Mouse (Mus musculus): Measurements from ENCODE around the gene Patl1. TPM values are rescaled to one million over a fixed set of nuclear protein-coding genes. Genes with fewer than 3 reads are reported as not detected.

Patl1 gene
- polyA plus RNA-seq, 1 experiment, result 42.2 TPM

GRCm38 (mm10) chr19:11987841-11988240 lies 75.6 kb downstream of the Patl1 start:
- Histone ChIP-seq H3K36me3 (ENCODE audit: control insufficient read depth, insufficient read depth, low read length, poor library complexity, severe bottlenecking) (peaks cover 43% of the 10 kb centered on the region), H3K27ac (ENCODE audit: insufficient read depth, low read length) (no peak overlapping the region), H3K9me3 (replicated peaks; ENCODE audit: control insufficient read depth, insufficient read depth, low read length, poor library complexity, severe bottlenecking) (no peaks in the 10 kb centered on the region), H3K27me3 (ENCODE audit: control insufficient read depth, insufficient read depth, low read length, poor library complexity, severe bottlenecking) (no peaks in the 10 kb centered on the region), H3K4me3 (ENCODE audit: low read depth, low read length) (no peak overlapping the region), H3K4me1 (ENCODE audit: control insufficient read depth, insufficient read depth, low read length) (no peaks in the 10 kb centered on the region), H3K9ac (ENCODE audit: low read depth, poor library complexity, severe bottlenecking) (no peak overlapping the region)
- TF ChIP-seq EP300 (IDR thresholded peaks at IDR 0.05; ENCODE audit: insufficient read depth, low read depth, low read length), result no peak
- no peak for TF ChIP-seq POLR2A (IDR thresholded peaks at IDR 0.05; ENCODE audit: insufficient read depth, low read length)
- no peak for TF ChIP-seq CTCF (IDR thresholded peaks at IDR 0.05; ENCODE audit: low read depth, low read length)

GRCm38 (mm10) chr19:11989334-11989733 lies 77.1 kb downstream of the Patl1 start:
- H3K9me3 ChIP-seq (replicated peaks; ENCODE audit: control insufficient read depth, insufficient read depth, low read length, poor library complexity, severe bottlenecking), result no peaks in the 10 kb centered on the region
- H3K27me3 ChIP-seq (ENCODE audit: control insufficient read depth, insufficient read depth, low read length, poor library complexity, severe bottlenecking), result no peaks in the 10 kb centered on the region
- no peak overlapping the region for H3K27ac ChIP-seq (ENCODE audit: insufficient read depth, low read length)
- H3K36me3 ChIP-seq (ENCODE audit: control insufficient read depth, insufficient read depth, low read length, poor library complexity, severe bottlenecking), result peaks cover 28% of the 10 kb centered on the region
- H3K4me3 ChIP-seq (ENCODE audit: low read depth, low read length), result no peak overlapping the region
- no peaks in the 10 kb centered on the region for H3K4me1 ChIP-seq (ENCODE audit: control insufficient read depth, insufficient read depth, low read length)
- no peak overlapping the region for H3K9ac ChIP-seq (ENCODE audit: low read depth, poor library complexity, severe bottlenecking)
- TF ChIP-seq CTCF (IDR thresholded peaks at IDR 0.05; ENCODE audit: low read depth, low read length), result no peak
- TF ChIP-seq POLR2A (IDR thresholded peaks at IDR 0.05; ENCODE audit: insufficient read depth, low read length), result no peak
- no peak for TF ChIP-seq EP300 (IDR thresholded peaks at IDR 0.05; ENCODE audit: insufficient read depth, low read depth, low read length)

- Histone ChIP-seq H3K4me3 (ENCODE audit: low read depth, low read length) (no peak overlapping the region), H3K9ac (ENCODE audit: low read depth, poor library complexity, severe bottlenecking) (no peak overlapping the region), H3K4me1 (ENCODE audit: control insufficient read depth, insufficient read depth, low read length) (no peaks in the 10 kb centered on the region), H3K9me3 (replicated peaks; ENCODE audit: control insufficient read depth, insufficient read depth, low read length, poor library complexity, severe bottlenecking) (no peaks in the 10 kb centered on the region), H3K27me3 (ENCODE audit: control insufficient read depth, insufficient read depth, low read length, poor library complexity, severe bottlenecking) (no peaks in the 10 kb centered on the region), H3K36me3 (ENCODE audit: control insufficient read depth, insufficient read depth, low read length, poor library complexity, severe bottlenecking) (peaks cover 24% of the 10 kb centered on the region), H3K27ac (ENCODE audit: insufficient read depth, low read length) (no peak overlapping the region)
- TF ChIP-seq CTCF (IDR thresholded peaks at IDR 0.05; ENCODE audit: low read depth, low read length) (no peak), POLR2A (IDR thresholded peaks at IDR 0.05; ENCODE audit: insufficient read depth, low read length) (no peak), EP300 (IDR thresholded peaks at IDR 0.05; ENCODE audit: insufficient read depth, low read depth, low read length) (no peak)
Observed at GRCm38 (mm10) chr19:11992034-11992433, 79.8 kb downstream of the Patl1 start.

- H3K36me3 ChIP-seq (ENCODE audit: control insufficient read depth, insufficient read depth, low read length, poor library complexity, severe bottlenecking), result peaks cover 24% of the 10 kb centered on the region
- H3K4me3 ChIP-seq (ENCODE audit: low read depth, low read length), result no peak overlapping the region
- H3K9ac ChIP-seq (ENCODE audit: low read depth, poor library complexity, severe bottlenecking), result no peak overlapping the region
- no peaks in the 10 kb centered on the region for H3K27me3 ChIP-seq (ENCODE audit: control insufficient read depth, insufficient read depth, low read length, poor library complexity, severe bottlenecking)
- H3K4me1 ChIP-seq (ENCODE audit: control insufficient read depth, insufficient read depth, low read length), result no peaks in the 10 kb centered on the region
- no peak overlapping the region for H3K27ac ChIP-seq (ENCODE audit: insufficient read depth, low read length)
- H3K9me3 ChIP-seq (replicated peaks; ENCODE audit: control insufficient read depth, insufficient read depth, low read length, poor library complexity, severe bottlenecking), result no peaks in the 10 kb centered on the region
- TF ChIP-seq CTCF (IDR thresholded peaks at IDR 0.05; ENCODE audit: low read depth, low read length) (no peak), POLR2A (IDR thresholded peaks at IDR 0.05; ENCODE audit: insufficient read depth, low read length) (no peak), EP300 (IDR thresholded peaks at IDR 0.05; ENCODE audit: insufficient read depth, low read depth, low read length) (no peak)
Observed at GRCm38 (mm10) chr19:11992441-11993029, 80.3 kb downstream of the Patl1 start.

Other genes with a start within 250 kb of the Patl1 start
- not detected in 2 replicates for gene Oosp1, start 221.2 kb upstream of the Patl1 start, polyA plus RNA-seq (2011; ENCODE audit: insufficient read depth, insufficient read length, low read depth, missing spikeins)
- gene Oosp3, start 215.3 kb upstream of the Patl1 start, polyA plus RNA-seq (2011; ENCODE audit: insufficient read depth, insufficient read length, low read depth, missing spikeins), result not detected in 2 replicates
- not detected in 2 replicates for gene Gif, start 164.8 kb upstream of the Patl1 start, polyA plus RNA-seq (2011; ENCODE audit: insufficient read depth, insufficient read length, low read depth, missing spikeins)
- gene Mrpl16, start 142.0 kb upstream of the Patl1 start, polyA plus RNA-seq (2011; ENCODE audit: insufficient read depth, insufficient read length, low read depth, missing spikeins), result 46.5 and 49.6 TPM in 2 replicates
- 109 and 112 TPM in 2 replicates for gene Stx3, start 93.0 kb upstream of the Patl1 start, polyA plus RNA-seq (2011; ENCODE audit: insufficient read depth, insufficient read length, low read depth, missing spikeins)
- not detected in 2 replicates for gene Olfr1417, start 73.2 kb upstream of the Patl1 start, polyA plus RNA-seq (2011; ENCODE audit: insufficient read depth, insufficient read length, low read depth, missing spikeins)
- gene Olfr1418, start 51.3 kb upstream of the Patl1 start, polyA plus RNA-seq (2011; ENCODE audit: insufficient read depth, insufficient read length, low read depth, missing spikeins), result not detected in 2 replicates
- gene Olfr1419, start 37.3 kb upstream of the Patl1 start, polyA plus RNA-seq (2011; ENCODE audit: insufficient read depth, insufficient read length, low read depth, missing spikeins), result not detected in 2 replicates
- gene Olfr1420, start 25.8 kb upstream of the Patl1 start, polyA plus RNA-seq (2011; ENCODE audit: insufficient read depth, insufficient read length, low read depth, missing spikeins), result not detected in 2 replicates
- 28.3 and 31.5 TPM in 2 replicates for gene Osbp, start 53.5 kb downstream of the Patl1 start, polyA plus RNA-seq (2011; ENCODE audit: insufficient read depth, insufficient read length, low read depth, missing spikeins)
- gene Olfr1423, start 128.9 kb downstream of the Patl1 start, polyA plus RNA-seq (2011; ENCODE audit: insufficient read depth, insufficient read length, low read depth, missing spikeins), result 0.10 TPM in 1 of 2 replicates, not detected in the other
- not detected in 2 replicates for gene Olfr1424, start 150.3 kb downstream of the Patl1 start, polyA plus RNA-seq (2011; ENCODE audit: insufficient read depth, insufficient read length, low read depth, missing spikeins)
- gene Olfr1425, start 165.3 kb downstream of the Patl1 start, polyA plus RNA-seq (2011; ENCODE audit: insufficient read depth, insufficient read length, low read depth, missing spikeins), result not detected in 2 replicates
- not detected in 2 replicates for gene Olfr1426, start 179.6 kb downstream of the Patl1 start, polyA plus RNA-seq (2011; ENCODE audit: insufficient read depth, insufficient read length, low read depth, missing spikeins)
- not detected in 2 replicates for gene Olfr1427, start 190.9 kb downstream of the Patl1 start, polyA plus RNA-seq (2011; ENCODE audit: insufficient read depth, insufficient read length, low read depth, missing spikeins)
- gene Olfr1428, start 203.5 kb downstream of the Patl1 start, polyA plus RNA-seq (2011; ENCODE audit: insufficient read depth, insufficient read length, low read depth, missing spikeins), result not detected in 2 replicates
- gene Olfr76, start 210.8 kb downstream of the Patl1 start, polyA plus RNA-seq (2011; ENCODE audit: insufficient read depth, insufficient read length, low read depth, missing spikeins), result not detected in 2 replicates